8 mouse cellular contexts compared by ENCODE assay signal in the genomic region with DNA sequence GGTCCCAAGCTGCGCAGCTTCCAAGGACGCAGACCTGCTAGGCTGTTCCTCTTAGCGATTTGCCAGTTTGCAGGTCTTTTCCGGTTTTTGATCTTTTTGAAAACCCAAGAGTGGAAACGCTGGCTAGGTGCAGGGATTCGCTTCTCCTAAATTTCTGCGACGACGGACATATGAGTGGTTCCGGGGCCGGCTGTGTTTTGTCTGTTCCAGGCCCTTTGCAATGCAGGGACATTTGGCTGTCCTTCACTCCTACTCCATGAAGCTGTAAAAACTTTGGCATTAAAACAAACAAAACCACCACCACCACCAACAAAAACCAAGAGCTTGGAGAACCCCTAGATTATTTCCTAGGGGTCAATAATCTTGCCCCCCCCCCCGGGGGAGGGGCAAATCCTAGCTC. TPM values are rescaled to one million over a fixed set of nuclear protein-coding genes. Genes with fewer than 3 reads are reported as not detected.
DNase-seq lines count a peak whose midpoint lies in the region; ATAC-seq and TF ChIP-seq lines count a peak whose summit lies in the region.

No protein-coding gene starts in this region.

- peak overlapping the region; percentile 86 for H3K4me2 ChIP-seq in hindbrain, embryonic 14.5 days (replicated peaks)

- TF ChIP-seq POLR2A in ES-Bruce4 (IDR thresholded peaks at IDR 0.05; ENCODE audit: insufficient read depth, low read length) = no peak

- no peak for ATAC-seq in hindbrain, embryonic 14.5 days (ENCODE audit: low FRiP score)
- ATAC-seq in megakaryocyte progenitor cell, adult 5-6 weeks (replicated peaks; ENCODE audit: poor library complexity) = no peak

- H3K9me3 ChIP-seq in ES-Bruce4 (replicated peaks; ENCODE audit: control insufficient read depth, insufficient read depth, low read length, poor library complexity, severe bottlenecking) = no peaks in the 10 kb centered on the region
- no peaks in the 10 kb centered on the region for H3K9me3 ChIP-seq in hindbrain, embryonic 14.5 days (ENCODE audit: control insufficient read depth, low read length)

- peak overlapping the region; percentile 100 for H3K27ac ChIP-seq in gastrocnemius, adult 2 months
- peak overlapping the region; percentile 69 for H3K27ac ChIP-seq in ES-Bruce4 (ENCODE audit: insufficient read depth, low read length)
- peak overlapping the region; percentile 98 for H3K27ac ChIP-seq in hindbrain, embryonic 14.5 days

- TF ChIP-seq EP300 in ES-Bruce4 (IDR thresholded peaks at IDR 0.05; ENCODE audit: insufficient read depth, low read depth, low read length) = no peak

- H3K27me3 ChIP-seq in ES-Bruce4 (ENCODE audit: control insufficient read depth, insufficient read depth, low read length, poor library complexity, severe bottlenecking) = no peaks in the 10 kb centered on the region
- H3K27me3 ChIP-seq in hindbrain, embryonic 14.5 days (ENCODE audit: control insufficient read depth, insufficient read depth, low read length) = no peaks in the 10 kb centered on the region

- peaks cover 24% of the 10 kb centered on the region for H3K36me3 ChIP-seq in ES-Bruce4 (ENCODE audit: control insufficient read depth, insufficient read depth, low read length, poor library complexity, severe bottlenecking)
- H3K36me3 ChIP-seq in hindbrain, embryonic 14.5 days (replicated peaks; ENCODE audit: control insufficient read depth, insufficient read depth) = peaks cover 31% of the 10 kb centered on the region

- no peak for TF ChIP-seq CTCF in gastrocnemius, adult 2 months (IDR thresholded peaks at IDR 0.05)
- no peak for TF ChIP-seq CTCF in ES-Bruce4 (IDR thresholded peaks at IDR 0.05; ENCODE audit: low read depth, low read length)

- peak overlapping the region; percentile 93 for H3K4me3 ChIP-seq in gastrocnemius, adult 2 months
- peak overlapping the region; percentile 91 for H3K4me3 ChIP-seq in ES-Bruce4 (ENCODE audit: low read depth, low read length)
- H3K4me3 ChIP-seq in hindbrain, embryonic 14.5 days (replicated peaks; ENCODE audit: low read length) = peak overlapping the region; percentile 84

- peak overlapping the region; percentile 95 for H3K9ac ChIP-seq in ES-Bruce4 (ENCODE audit: low read depth, poor library complexity, severe bottlenecking)
- peak overlapping the region; percentile 93 for H3K9ac ChIP-seq in hindbrain, embryonic 14.5 days

- intact Hi-C loops in gastrocnemius, adult 2 months (cut with DNase I) = loop anchor here (1.0 kb wide), 1 partner anchor 95 kb away; no protein-coding TSS in a partner anchor
- intact Hi-C loops in gastrocnemius, postnatal 14 days (cut with DNase I; ENCODE audit: low total_unique reads) = no loop called here

- DNase-seq in gastrocnemius, adult 2 months = no peak
- no peak for DNase-seq in gastrocnemius, postnatal 14 days
- no peak for DNase-seq in hindbrain, embryonic 14.5 days (ENCODE audit: low spot score)
- peak; percentile 48 for DNase-seq in lung, postnatal 14 days
- no peak for DNase-seq in layer of hippocampus, adult 8-10 months (ENCODE audit: low spot score in 2 of 2)
- DNase-seq in urinary bladder, postnatal 4 days (ENCODE audit: low spot score in 2 of 2) = no peak

- H3K4me1 ChIP-seq in ES-Bruce4 (ENCODE audit: control insufficient read depth, insufficient read depth, low read length) = peaks cover 10% of the 10 kb centered on the region
- peaks cover 23% of the 10 kb centered on the region for H3K4me1 ChIP-seq in hindbrain, embryonic 14.5 days (replicated peaks; ENCODE audit: control insufficient read depth, insufficient read depth, low read length)

- under 1% methylated on average over 12 of the region's 12 CpGs for WGBS in hindbrain, embryonic 14.5 days

RNA-seq across cellular contexts. Expression of a gene that starts 0.5 kb away (rescaled TPM):
- 10 to 100 TPM; 26.3 to 66.2 TPM for total RNA-seq in gastrocnemius, adult 2 months (2021)
- 10 to 100 TPM; 22.8 to 38.3 TPM for total RNA-seq in gastrocnemius, postnatal 14 days (2021)
- polyA plus RNA-seq in ES-Bruce4 (2011; ENCODE audit: insufficient read depth, insufficient read length, low read depth, missing spikeins) = 40.9 and 45.3 TPM in 2 replicates
- 59.7 and 63.9 TPM in 2 replicates for polyA plus RNA-seq in hindbrain, embryonic 14.5 days (2014; fragmentation: Nextera tagmentation; extraction: Ambion mirVana)
- 40.6 and 85.4 TPM in 2 replicates for total RNA-seq in megakaryocyte progenitor cell, adult 5-6 weeks (2015)
- total RNA-seq in megakaryocyte progenitor cell, adult 5-6 weeks (2017) = 36.4 and 69.6 TPM in 2 replicates
- 10 to 100 TPM; 23.8 to 46.1 (median 33.3) TPM for total RNA-seq in layer of hippocampus, adult 8-10 months (2022)
